Mouse (Mus musculus): Measurements from ENCODE around the gene Atg10. TPM values are rescaled to one million over a fixed set of nuclear protein-coding genes. Genes with fewer than 3 reads are reported as not detected.

The Atg10 gene
- total RNA-seq, 2 experiments from 2014 or later: 14.4 to 16.0 TPM

Other genes with a start within 250 kb of the Atg10 start
- gene Ssbp2, start 236.3 kb upstream of the Atg10 start, total RNA-seq (2021): 100 to 1,000 TPM; 116 to 135 TPM